Mouse (Mus musculus): ENCODE results near the gene Tsnax. TPM values are rescaled to one million over a fixed set of nuclear protein-coding genes. Genes with fewer than 3 reads are reported as not detected.
A peak's percentile ranks its signal among the peaks of the same experiment; 100 is the strongest.

Gene Tsnax
- polyA plus RNA-seq, 1 experiment from 2014 or later = 130 TPM

DNA sequence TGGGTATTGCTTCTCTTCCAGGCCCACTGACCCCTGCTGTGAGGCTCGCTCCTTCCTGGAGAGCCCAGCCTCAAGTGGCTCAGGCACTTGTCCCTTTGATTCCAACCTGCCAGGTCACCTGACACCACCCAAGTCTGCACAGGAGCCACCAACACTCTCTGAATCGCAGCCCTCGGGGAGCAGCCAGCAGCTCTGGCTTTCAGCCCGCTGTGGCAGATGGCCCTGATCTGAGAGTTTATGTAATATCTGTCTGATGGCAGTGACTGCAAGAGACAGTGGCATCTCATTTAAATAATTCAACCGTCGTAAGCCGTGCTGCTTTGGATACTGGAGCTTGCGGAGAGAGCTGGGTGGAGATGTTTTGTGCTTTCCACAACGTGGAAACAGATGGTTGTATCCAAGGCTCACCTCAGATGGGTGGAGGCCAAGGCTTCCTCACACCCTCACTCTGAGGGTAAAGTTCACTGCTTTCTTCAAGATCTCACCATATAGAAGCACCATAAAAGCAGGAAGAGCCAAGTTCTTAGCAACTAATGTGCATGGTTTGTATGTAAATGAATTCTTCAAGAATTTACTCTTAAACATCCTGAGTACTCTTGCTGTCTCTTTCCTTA is 66.1 kb downstream of the Tsnax start:
- 39% methylated on average over 9 of the region's 9 CpGs for WGBS
- H3K27me3 ChIP-seq (replicated peaks; ENCODE audit: control insufficient read depth, insufficient read depth, low read length) = no peaks in the 10 kb centered on the region
- H3K4me3 ChIP-seq (ENCODE audit: low read depth, low read length) = no peak overlapping the region
- H3K9ac ChIP-seq (ENCODE audit: low read depth, low read length) = no peak overlapping the region
- H3K27ac ChIP-seq (replicated peaks; ENCODE audit: low read depth, low read length) = no peak overlapping the region
- no peaks in the 10 kb centered on the region for H3K36me3 ChIP-seq (ENCODE audit: control insufficient read depth, insufficient read depth, low read length)
- peak; percentile 38 for DNase-seq (ENCODE audit: low spot score)
- H3K4me1 ChIP-seq (ENCODE audit: control insufficient read depth, insufficient read depth, low read length) = peaks cover 1% of the 10 kb centered on the region; the same call in 1 of the 2 replicates
- H3K4me2 ChIP-seq (ENCODE audit: low read depth, low read length) = no peak overlapping the region
- ATAC-seq (ENCODE audit: low read depth) = 0 out of 2 replicates have a peak, but pooled peaks have one; percentile 38
- H3K9me3 ChIP-seq (ENCODE audit: control insufficient read depth, low read length) = no peaks in the 10 kb centered on the region

DNA sequence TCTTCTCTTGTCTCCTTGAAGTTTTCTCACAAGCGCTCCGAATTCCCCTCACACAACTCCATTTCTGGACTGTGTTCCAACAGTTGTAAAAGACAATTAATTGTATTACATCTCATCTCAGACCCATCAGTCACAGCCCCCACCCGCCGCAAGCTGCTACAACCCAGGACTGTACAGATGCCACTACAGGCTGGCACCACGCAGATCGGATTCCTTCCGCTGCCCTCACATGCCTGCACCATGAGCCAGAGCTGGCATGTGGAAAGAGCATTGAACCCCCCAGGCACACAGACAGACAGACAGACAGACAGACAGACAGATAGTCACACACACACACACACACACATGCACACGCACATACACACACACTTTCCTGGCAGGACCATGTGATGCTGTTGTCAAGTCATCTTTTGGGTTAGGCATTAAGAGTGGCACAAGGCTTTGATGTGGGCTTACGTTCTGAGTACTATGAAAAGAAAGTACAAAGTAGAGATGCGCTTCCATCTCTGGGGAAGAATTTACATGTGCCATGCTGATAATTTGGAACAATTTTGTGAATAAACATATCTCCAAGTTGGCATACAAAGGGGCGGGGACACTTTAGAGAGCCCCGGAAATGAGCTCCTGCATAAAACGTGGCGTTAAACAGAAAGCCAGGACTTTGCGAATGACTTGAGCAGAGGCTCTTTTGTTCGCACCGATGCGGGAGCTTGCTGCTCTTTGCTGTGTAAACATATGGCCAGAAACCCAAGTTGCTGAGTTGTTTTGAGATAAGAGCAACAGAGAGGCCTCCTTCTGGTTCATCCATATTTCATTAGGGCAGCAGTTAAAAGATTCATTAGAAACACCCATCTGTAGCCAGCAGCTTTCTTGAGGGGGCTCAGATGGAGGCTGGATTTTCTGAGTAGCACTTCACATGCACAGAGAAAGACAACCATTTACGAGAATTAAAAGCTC is 67.9 kb downstream of the Tsnax start:
- Histone ChIP-seq H3K4me2 (ENCODE audit: low read depth, low read length) (no peak overlapping the region), H3K4me1 (ENCODE audit: control insufficient read depth, insufficient read depth, low read length) (peaks cover 4% of the 10 kb centered on the region; the same call in 1 of the 2 replicates), H3K9me3 (ENCODE audit: control insufficient read depth, low read length) (no peaks in the 10 kb centered on the region), H3K36me3 (ENCODE audit: control insufficient read depth, insufficient read depth, low read length) (no peaks in the 10 kb centered on the region), H3K9ac (ENCODE audit: low read depth, low read length) (no peak overlapping the region), H3K27ac (replicated peaks; ENCODE audit: low read depth, low read length) (no peak overlapping the region), H3K4me3 (ENCODE audit: low read depth, low read length) (no peak overlapping the region), H3K27me3 (replicated peaks; ENCODE audit: control insufficient read depth, insufficient read depth, low read length) (no peaks in the 10 kb centered on the region)
- ATAC-seq (ENCODE audit: low read depth) (no peak), DNase-seq (ENCODE audit: low spot score) (no peak)
- 84% methylated on average over 19 of the region's 19 CpGs for WGBS

DNA sequence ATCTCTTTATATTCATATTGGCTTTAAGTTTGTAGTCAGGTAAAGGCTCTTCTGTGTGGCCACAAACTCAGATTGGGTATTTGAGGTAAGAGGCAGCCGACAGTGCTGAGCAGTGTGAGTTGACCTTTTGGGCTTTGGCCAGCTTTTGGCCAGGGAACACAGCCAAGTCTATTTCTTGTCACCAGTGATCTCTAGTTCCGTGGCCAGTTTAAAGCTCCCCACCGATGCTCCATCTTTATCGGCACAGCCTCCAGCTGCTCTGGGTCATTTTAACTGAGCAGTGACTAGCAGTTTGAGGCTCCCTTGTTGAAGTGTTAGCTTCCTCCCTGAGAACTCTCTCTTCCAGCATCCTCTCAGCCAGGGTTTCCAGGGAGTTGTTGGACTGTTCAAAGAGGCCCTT is 70.9 kb downstream of the Tsnax start:
- Histone ChIP-seq H3K9me3 (ENCODE audit: control insufficient read depth, low read length) (no peaks in the 10 kb centered on the region), H3K4me2 (ENCODE audit: low read depth, low read length) (no peak overlapping the region), H3K4me3 (ENCODE audit: low read depth, low read length) (no peak overlapping the region), H3K36me3 (ENCODE audit: control insufficient read depth, insufficient read depth, low read length) (no peaks in the 10 kb centered on the region), H3K27me3 (replicated peaks; ENCODE audit: control insufficient read depth, insufficient read depth, low read length) (no peaks in the 10 kb centered on the region), H3K9ac (ENCODE audit: low read depth, low read length) (no peak overlapping the region), H3K27ac (replicated peaks; ENCODE audit: low read depth, low read length) (peak overlapping the region; percentile 63), H3K4me1 (ENCODE audit: control insufficient read depth, insufficient read depth, low read length) (peaks cover 4% of the 10 kb centered on the region; the same call in 1 of the 2 replicates)
- ATAC-seq (ENCODE audit: low read depth) (no peak), DNase-seq (ENCODE audit: low spot score) (no peak)
- WGBS = 44% methylated on average over 4 of the region's 4 CpGs

Small RNA genes within 50 kb of the gene (microRNA-seq; reads per million reads assigned to microRNA genes)
- not detected for gene Gm22197 (ENCODE audit: borderline number of aligned reads)

Other genes with a start within 250 kb of the Tsnax start
- gene Trim67, start 219.9 kb upstream of the Tsnax start, polyA plus RNA-seq (2014; fragmentation: Nextera tagmentation; extraction: Ambion mirVana) = 0.97 and 1.1 TPM in 2 replicates
- gene Gnpat, start 150.0 kb upstream of the Tsnax start, polyA plus RNA-seq (2014; fragmentation: Nextera tagmentation; extraction: Ambion mirVana) = 96.4 and 97.8 TPM in 2 replicates
- gene 2810004N23Rik, start 149.9 kb upstream of the Tsnax start, polyA plus RNA-seq (2014; fragmentation: Nextera tagmentation; extraction: Ambion mirVana) = 35.3 and 36.5 TPM in 2 replicates
- 5.4 and 7.2 TPM in 2 replicates for gene Exoc8, start 115.3 kb upstream of the Tsnax start, polyA plus RNA-seq (2014; fragmentation: Nextera tagmentation; extraction: Ambion mirVana)
- 9.8 and 10.0 TPM in 2 replicates for gene Sprtn, start 115.1 kb upstream of the Tsnax start, polyA plus RNA-seq (2014; fragmentation: Nextera tagmentation; extraction: Ambion mirVana)
- gene Egln1, start 63.7 kb upstream of the Tsnax start, polyA plus RNA-seq (2014; fragmentation: Nextera tagmentation; extraction: Ambion mirVana) = 17.1 and 17.2 TPM in 2 replicates
- 1.5 and 1.6 TPM in 2 replicates for gene Disc1, start 41.2 kb downstream of the Tsnax start, polyA plus RNA-seq (2014; fragmentation: Nextera tagmentation; extraction: Ambion mirVana)

Measured in embryonic facial prominence, embryonic 14.5 days (tissue).